Mouse (Mus musculus) right cerebral cortex, postnatal 14 days (tissue): ENCODE data around the gene Tomm40.
A peak's percentile ranks its signal among the peaks of the same experiment; 100 is the strongest.
"Not testable (repeated sequence)": the region's sequence is repeated elsewhere in the genome, so short reads cannot be mapped to it uniquely, and the experiment has no call there.

ENCODE experiments used
- DNase-seq: peaks from one replicate; pipeline ENCODE4 v3.0.0; 2022

The Tomm40 gene

DNA sequence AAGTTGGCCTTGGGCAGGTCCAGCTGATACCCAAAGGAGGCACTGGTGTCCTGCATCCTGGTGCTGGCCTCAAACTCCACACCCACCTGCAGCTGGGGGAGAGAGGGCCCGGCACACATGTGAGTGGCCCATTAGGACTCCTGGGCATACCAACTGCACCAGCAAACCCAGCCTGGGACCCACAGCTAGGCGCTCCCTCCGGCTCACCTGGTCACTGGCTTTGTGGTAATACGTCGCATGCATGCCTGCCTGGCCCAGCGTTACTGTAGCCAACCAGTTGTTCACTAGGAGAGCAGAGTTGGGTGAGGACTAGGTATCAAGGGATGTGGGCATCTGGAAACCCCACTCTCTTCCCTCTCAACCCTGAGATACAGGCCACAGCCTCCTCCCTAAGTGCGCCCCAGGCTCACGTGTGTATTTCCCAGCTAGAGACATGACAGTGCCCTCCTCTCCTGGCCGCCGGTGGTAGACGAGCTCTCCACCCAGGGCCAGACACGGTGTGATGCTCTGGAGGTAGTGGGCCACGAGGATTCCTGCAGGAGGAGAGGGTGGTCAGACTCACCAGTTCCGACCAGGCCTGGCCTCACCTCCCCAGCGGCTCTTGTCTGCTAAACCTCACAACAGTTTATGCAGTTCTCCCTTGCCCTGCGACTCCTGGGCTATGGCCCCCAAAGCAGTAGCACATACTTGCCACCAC lies 12.2 kb downstream of the Tomm40 start:
- DNase-seq: no peak

DNA sequence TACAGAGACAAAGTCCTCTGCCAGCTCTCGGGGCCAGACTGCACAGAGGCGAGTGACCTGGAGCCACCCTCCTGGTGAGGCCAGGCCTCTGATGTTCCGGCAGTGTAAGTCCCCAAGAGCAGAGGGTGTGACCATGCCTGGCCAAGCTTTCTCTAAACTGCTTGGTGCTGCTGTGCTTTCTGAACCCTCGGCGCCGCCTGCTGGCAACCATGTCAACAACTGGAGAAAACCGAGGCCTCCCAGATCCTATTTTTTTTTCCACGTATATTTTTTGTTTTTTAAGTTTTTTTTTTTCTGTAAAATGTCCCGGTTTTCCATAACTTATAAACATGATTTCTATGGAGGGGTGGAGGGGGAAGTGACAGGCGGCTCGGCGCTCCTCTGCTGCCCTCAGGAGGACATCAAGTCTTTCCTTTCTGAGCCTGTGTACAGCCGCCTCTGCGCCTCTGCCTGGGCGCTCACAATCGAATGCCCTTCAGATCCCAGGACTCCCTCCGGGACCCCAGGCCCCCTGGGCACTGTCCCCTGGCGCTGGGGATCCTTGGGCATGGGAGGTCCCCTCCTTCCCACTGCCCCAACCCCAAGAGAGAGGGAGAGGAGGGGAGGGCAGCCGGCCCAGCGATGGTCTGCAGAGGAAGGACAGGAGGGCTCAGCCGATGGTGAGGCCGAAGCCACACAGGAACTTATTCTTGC lies 14.0 kb downstream of the Tomm40 start:
- peak; percentile 75 for DNase-seq

DNA sequence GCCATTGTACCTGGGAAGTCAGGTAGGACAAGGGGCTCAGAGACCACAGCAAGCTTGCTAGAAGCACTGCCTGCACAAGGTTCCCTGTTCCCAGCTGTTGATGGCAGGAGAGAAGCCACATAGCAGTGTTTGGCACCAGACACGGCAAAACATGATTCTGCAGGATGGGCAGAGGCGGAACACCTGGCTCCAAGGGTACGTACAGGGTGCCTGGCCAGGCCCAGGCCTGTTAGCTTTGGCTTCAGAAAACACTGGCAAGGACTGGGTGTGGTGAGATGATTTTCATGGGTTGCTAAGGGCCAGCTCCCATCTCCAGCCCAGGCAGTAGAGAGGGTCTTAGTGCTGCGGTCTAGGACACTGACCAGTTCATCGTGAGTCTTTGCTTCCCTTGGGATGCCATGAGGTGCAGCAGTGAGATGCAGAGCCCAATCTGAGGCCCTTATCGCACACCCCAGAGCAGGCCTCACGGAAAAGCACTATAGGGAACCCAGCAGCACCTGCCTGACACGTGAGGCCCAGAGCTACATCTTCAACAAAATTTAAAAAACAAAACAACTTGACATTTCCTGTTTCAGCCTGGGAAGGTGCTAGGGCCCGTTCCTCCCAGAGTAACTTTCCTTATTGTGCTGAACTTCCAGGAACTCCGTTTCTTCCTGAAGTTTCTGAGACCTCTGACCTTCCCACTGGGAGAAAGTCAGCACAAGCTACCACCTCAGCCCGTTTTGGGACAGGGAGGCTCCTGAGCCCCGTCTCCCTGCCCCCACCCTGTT lies 14.8 kb downstream of the Tomm40 start:
- no peak for DNase-seq

DNA sequence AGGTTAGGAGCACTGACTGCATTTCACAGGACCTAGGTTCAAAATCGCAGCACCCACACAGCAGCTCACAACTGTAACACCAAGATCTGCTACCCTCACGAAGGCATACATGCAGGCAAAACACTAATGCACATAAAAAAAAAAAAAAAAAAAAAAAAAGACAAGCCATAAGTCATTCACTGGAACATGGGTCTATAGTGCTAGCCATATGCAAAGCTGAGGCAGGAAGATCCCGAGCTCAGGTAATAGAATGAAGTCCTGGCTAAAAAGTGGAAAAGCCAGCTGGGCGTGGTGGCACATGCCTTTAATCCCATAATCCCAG lies 15.4 kb downstream of the Tomm40 start:
- DNase-seq: no peak

DNA sequence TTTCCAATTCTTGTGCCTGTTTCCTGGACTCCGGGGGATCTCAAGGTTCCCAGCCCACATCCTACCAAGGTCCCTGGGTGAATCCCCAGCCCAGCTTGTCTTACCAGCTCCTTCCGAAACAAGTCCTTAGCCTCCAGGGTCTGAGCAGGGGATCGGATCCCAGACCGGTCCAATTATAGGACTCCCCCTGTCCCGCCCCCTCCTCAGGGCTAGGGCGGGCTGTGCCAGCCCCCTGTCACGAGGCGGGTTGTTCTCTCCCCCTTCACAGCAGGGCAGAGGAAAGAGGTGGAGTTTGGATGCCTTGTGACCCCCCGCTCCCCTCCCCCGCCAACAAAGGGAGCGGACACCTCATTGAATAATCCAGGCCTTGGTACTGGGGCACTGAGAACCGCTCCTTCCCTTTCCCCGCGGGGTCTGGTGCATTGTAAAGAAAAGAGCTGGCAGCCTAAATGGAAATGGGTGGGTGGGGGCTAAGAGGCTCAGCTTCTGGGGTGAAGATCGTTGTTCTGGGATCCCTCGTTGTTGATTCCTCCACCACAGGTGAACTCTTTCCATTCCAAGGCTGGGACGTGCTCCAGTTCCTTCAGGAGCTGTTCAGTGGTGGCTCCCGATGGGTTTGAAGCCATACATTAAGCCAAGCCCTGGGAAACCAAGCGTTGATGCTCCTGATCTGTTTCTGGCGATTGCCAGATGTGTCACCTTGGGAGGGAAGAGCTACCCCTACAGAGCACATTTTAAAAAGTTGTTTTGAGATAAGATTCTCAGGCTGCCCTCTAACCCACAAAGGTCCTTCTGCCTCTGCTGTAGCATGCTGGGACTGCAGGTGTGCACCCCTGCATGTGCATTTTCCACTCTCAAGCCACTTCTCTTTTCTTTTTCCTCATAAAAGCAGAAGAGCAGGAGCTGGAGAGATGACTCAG lies 16.1 kb downstream of the Tomm40 start, which contains the start of gene Apoe:
Gene Apoe (minus strand): TSS at position 282 of the 920 bp plus-strand sequence.
- peak; percentile 44 for DNase-seq

DNA sequence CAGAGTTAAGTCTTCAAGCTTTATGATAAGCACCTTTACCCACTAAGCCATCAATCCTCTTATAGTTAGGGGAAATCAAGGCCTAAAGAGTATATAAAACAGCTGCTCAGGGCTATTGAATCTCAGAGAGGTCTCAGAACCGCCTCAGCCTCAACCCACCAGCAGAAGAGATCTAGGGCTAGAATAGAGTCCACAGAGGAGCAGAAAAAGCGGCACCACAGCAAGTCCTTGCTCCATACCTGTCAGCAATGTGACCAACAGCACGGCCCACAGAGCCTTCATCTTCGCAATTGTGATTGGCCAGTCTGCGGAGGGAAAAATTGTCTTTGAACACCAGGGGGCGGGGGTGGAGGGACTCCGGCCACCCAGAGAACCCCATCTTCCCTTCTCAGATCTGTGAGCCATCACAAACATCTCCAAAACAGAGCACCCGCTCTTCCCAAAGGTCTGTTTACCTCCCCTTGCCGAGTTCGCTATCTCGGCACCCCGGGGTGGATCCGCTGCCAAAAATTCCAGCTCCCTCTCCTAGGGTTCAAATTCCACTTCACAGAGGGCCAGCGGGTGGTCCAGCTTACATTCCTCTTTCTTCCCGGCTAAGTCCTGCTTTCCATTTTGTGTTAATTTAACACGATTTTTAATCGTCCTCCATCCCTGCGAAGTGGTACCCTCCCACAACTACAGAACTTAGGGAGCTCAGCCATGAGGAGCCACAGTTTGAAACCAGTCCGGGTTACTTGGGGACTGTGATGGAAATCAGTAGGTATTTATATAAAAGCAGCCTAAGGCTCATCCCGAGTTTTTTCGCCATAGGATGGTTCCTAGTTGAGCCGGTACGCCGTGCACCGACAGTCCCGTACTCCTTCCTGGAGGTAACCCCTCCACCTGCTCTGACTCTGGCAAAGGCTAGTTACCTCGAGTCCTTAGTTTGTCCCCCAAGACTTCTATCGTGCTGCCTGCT lies 17.0 kb downstream of the Tomm40 start:
- DNase-seq: no peak

DNA sequence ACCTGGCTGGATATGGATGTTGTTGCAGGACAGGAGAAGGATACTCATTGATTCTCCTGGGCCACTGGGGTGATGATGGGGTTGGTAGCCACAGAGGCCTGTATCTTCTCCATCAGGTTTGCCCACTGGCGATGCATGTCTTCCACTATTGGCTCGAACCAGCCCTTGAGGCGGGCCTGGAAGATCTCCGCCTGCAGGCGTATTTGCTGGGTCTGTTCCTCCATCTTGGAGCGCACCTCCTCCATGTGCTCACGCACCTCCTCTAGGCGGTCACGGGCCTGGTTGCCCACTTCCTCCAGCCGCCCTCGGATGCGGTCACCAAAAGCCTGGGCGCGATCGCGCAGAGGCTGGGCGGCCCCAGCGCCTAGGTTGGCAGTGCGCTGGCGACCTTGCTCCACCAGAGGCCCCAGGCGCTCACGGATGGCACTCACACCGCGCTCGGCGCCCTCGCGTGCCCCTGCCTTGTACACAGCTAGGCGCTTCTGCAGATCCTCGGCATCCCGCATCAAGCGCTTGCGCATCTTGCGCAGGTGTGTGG lies 18.8 kb downstream of the Tomm40 start:
- no peak for DNase-seq

DNA sequence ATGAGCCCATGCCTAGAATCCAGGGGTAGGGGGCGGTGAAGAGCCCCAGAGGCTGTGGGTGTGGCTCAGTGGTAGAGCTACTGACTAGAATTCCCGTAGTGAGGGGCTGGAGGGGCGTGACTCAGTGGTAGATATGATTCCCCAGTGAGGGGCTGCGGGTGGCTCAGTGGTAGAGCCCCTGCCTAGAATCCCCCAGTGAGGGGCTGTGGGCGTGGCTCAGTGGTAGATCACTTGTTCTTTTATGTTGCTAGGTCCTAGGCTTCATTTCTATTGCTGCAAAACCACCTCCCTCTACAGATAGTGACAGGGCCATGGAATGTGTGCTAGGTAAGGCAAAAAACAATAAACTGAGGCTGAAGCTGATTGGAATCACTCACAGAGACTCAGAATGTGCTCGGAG lies 19.4 kb downstream of the Tomm40 start:
- no peak for DNase-seq

DNA sequence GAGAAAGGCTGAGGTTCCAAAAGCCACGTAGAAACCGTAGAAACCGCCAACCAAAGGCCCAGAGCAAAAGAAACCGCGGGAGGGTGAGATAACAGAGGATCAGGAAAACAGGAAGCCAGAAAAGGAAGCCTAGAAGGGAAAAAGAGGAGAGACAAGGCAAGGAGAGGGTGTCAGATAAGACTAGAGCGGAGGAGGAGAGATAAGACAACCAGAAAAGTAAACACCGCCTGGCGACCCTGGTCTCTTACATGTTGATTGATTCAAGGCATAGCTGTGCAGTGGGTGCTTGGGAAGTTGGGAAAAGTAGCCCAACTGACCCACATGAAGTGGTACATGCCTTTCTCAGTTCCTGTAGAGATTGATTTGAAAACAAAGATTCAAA lies 20.0 kb downstream of the Tomm40 start:
- DNase-seq: no peak

DNA sequence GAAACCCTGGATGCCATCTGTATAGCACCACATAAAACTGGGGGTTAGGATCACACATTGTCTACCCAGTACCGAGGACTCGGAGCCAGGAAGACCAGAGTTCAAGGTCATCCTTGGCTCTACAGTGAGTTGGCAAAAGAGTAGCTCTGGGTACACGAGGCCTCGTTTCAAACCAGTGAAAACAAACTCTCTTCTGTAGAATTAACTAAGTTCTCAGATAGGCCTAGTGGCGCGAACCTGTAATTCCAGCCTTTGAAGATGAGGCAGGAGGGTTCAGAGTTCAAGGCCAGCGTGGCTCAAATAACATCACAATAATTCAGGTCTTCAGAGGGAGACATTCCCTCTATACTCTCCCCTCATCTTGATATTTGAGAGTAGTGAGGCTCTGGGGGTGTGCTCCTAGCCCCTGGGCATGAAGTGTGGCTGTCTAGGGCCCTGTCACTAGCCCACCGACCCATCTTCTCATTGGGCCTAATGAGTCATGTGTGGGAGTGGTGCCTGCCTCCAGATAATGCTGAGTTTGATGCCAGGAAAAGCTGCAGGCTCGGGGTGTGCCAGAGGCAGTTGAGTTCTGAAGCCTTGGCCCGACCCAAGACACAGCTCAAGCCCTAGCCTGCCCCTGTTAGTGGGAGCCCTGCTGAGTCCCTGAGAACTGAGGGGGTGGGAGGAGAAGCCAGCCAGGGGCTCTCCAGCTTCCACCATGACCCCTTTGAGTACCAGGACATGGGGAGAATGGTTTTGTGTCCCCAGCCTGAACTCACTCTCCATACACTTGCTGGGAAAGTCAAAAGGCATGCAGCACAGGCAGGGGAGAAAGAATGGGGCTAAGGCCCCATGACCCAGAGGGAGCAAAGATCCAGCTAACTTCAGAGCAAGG lies 20.7 kb downstream of the Tomm40 start:
- DNase-seq: no peak

DNA sequence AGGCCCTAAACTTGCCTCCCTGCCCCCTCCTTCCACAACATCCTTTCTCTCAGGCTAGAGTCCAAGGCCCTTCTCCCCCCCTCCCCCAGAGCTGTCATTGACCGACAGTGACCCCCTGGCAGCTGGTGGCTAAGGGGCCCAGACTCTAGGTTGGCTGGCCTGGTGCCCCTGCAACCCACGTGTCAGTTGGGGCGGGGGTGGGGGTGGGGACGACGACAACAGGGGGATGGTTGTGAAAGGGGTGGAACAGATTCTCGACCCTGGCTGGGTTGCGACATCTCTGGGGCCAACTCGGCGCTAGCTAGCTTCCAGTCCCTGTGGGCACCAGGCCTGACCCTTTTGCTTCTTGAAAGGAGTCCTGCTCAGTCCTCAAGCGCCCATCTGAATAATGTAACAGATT lies 21.8 kb downstream of the Tomm40 start:
- peak; percentile 55 for DNase-seq

DNA sequence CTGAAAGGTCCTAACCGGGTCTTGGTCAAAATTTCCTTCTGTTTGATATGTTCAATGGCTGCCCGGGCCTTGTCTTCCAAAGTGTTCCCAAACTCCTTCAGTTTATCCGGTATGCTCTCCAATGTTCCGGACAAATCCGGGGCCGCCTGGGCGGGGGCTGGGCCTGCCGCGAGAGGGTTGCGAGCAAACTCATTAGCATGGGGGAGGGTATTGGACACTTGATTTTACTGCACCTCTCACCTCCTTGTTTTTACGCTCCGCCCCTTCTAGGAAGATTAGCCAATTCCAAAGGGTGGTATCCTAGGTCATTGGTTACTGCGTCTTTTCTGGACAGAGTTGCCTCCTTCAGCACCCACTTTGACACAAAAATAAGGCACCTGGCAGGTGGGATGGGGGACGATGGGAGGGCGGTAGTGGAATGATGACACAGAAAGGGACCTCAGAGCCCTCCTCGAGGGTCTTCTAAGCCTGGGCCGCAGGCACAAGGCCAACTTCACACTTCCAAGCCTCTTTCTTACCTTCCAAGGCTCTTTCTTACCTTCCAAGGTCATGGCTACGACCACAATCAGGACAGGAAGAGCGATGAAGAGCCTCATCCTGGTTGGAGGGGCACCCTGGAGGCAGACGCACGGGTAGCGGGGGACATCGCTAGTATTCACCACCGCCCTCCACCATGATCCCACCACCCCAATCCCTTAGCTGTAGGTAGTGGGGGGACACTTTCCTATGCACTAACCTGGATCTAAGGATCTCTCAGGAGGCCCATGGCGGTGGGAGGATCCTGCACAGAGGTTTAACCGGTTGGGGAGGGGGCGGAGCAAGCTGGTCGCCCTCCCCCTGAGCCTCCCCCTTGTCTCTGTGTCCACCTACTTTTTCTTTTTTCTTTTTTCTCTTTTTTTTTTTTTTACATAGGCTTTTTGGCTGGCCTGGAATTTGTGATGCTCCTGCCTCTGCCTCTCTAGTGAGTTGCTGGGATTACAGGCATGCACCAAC lies 23.1 kb downstream of the Tomm40 start, which contains the start of gene Apoc1:
Gene Apoc1 (minus strand): TSS at position 788 of the 993 bp plus-strand sequence.
- no peak for DNase-seq

DNA sequence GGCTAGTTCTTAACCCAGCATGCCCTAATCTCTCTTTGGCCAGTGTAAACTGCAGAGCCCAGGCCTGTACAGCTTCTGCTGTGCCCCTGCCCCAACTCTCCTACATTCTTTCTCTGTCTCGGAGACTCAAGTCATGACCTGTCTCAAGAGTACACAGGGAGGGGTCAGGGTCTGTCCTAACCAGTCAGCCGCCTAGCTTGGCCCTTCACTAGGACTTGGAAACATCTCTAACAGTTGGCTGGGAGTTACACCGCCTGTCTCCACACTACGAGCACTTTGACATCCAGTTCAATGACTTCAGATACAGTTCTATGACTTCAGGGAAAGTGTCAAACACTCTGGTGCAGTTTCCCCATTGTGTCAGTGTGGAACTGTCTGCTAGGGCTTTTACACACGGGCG lies 23.8 kb downstream of the Tomm40 start:
- DNase-seq: no peak

DNA sequence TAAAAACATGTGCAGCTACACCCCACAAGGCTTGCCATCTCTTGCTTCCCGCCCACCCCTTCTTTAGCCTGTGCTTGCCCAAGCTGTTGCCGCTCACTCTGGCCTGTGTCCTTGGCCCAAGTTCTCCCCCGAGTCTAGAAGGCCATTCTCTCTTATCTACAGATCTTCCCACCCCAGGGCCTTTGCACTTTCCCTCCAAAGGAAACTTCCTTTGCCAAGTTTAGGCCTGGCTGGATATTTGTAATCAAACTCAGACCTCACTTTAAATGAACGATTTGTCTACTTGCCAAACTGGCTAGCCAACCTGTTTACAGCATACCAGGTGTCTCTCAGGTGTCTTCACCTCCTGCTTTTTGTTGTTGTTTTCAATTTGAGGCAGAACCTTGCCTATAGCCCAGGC lies 24.4 kb downstream of the Tomm40 start:
- DNase-seq: no peak

DNA sequence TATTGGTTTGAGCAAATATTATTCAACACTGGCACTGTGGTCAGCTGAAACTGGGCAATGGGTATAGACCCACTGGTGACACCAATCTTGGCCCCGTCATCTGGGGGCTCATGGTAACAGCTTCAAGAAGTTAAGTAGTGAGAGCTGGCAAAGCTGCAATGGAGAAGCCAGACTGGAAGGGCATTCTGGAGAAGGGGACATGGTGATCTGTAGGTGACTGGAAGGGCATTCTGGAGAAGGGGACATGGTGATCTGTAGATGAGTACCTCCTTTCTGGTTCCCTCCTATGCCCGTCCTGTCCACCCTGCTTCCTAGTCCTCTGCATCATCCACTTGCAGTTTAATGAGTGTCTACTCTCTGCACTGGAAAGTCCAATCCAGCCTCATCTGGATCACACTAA lies 26.6 kb downstream of the Tomm40 start:
- DNase-seq: no peak

DNA sequence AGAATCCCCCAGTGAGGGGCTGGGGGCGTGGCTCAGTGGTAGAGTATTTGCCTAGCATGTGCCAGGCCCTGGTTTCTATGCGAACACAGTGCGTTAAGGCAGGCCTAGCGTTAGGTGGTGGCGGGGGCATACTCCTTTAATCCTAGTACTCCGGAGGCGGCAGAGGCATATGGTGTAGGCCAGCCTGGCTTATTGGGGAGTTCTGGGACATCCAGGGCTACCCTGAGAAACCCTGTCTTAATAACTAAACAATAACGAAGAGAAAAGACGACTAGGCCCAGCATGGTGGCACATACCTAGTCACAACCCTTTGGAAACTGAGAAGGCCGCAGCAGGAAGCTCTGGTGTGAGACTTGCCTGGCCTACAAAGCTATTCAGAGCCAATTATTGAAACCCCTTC lies 27.1 kb downstream of the Tomm40 start:
- no peak for DNase-seq

DNA sequence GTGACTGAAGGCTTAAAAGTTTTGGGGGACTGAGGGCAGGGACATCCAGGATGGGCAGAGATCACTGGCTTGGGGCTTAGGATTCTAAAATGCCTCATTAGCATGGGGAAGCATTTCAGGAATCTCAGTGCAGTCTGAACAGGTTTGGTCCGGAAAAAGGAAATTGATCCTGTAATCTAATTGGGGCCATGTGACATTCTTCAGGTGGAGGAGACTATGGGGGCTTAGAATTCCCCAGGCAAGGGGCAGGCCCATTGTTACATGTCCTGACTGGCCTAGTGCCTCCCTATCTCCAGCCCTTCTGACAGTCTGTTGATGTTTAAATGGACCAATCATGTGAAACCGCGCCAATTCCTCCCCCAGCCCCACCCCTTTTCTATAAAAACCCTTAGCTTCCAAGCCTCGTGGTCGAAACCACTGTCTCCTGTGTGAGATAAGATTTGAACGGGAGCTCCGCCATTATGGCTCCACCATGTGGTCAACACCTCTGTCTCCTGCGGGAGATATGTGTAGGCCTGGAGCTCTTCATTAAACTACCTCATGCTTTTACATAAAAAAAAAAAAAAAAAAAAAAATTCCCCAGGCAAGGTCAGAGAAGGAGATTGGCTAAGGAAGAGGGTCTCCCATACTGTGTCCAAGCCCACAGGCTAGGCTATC lies 28.2 kb downstream of the Tomm40 start:
- DNase-seq: not testable (repeated sequence)

DNA sequence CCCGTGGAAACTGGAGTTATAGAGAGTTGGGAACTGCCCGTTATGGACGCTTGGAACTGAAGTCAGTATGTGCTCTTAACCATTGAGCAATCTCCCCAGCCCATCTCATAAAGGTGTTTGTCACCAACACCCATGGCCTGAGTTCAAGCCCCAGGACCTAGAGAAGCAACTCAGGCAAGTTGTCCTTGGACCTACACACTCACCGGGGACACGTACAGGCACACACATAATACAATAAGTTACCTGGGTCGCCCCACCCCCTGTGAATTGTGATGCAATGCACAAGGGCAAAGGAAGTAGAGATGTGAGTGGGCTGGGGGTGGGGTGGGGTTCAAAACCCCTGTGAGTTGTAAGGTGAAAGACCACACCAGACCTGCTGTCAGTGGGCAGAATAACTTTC lies 28.7 kb downstream of the Tomm40 start:
- no peak for DNase-seq

DNA sequence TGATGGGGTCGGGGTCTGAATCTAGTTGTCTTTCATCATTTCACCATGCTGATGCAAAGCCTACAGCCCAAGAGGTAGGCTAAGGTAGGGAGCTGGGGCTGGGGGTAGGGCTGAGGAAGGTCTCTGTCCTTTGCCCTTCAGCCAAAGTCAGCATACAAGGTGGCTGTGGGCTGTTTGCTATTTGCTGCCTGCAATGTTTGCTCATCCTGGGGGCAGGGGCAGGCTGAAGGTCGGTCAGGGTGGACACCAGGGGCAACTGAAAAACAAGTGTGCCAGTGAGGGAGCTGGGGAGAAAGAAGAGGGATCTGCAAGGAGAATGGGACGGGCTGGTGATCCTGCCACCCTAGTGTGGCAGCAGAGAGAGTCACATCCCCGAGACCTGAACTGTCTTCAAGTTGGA lies 29.9 kb downstream of the Tomm40 start:
- DNase-seq: no peak
